Mouse (Mus musculus): Measurements from ENCODE around the gene Krtap4-2. TPM values are rescaled to one million over a fixed set of nuclear protein-coding genes. Genes with fewer than 3 reads are reported as not detected.
"Not testable (repeated sequence)": the region's sequence is repeated elsewhere in the genome, so short reads cannot be mapped to it uniquely, and the experiment has no call there.

Gene Krtap4-2
- not detected in 2 replicates for polyA plus RNA-seq (2015; fragmentation: Nextera tagmentation; extraction: Ambion mirVana)

- WGBS = 41% methylated on average over 8 of the region's 8 CpGs
- Histone ChIP-seq H3K27ac (0 out of 2 replicates have a peak within 1 kb of the TSS, but pooled peaks have one; percentile 39), H3K4me2 (0 out of 2 replicates have a peak within 1 kb of the TSS, but pooled peaks have one; percentile 9), H3K4me1 (no peaks in the 10 kb centered on the region), H3K9me3 (no peaks in the 10 kb centered on the region), H3K4me3 (no peak within 1 kb of the TSS), H3K36me3 (no peaks in the 10 kb centered on the region), H3K27me3 (peaks cover 6% of the 10 kb centered on the region), H3K9ac (0 out of 2 replicates have a peak within 1 kb of the TSS, but pooled peaks have one; percentile 6)
- no peak for ATAC-seq (ENCODE audit: insufficient number of reproducible peaks, insufficient read depth, low FRiP score, low TSS enrichment, low read depth)
Measured at GRCm38 (mm10) chr11:99634653-99635134, at the start of gene Krtap4-2. TSS of gene Krtap4-2 (minus strand) at chr11:99635084.

DNA sequence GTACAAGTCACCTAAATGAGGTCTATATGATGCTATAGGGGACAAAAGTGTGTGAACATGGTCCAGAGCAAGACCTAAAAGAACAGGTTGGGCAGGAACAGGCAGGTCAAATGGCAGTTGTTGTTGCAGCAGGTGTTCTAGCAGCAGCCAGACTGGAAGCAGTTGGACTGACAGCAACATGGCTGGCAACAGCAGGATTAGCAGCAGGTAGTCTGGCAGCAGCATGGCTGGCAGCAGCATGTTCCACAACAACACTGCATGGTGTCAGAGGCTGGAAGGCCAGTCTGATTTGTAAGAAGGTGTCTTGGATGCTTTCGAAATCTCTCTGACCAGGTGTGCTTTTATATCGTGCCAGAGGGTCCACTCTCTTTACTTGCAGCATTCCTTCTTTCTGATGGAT, 48.6 kb upstream of the Krtap4-2 start:
- ATAC-seq (ENCODE audit: insufficient number of reproducible peaks, insufficient read depth, low FRiP score, low TSS enrichment, low read depth) = no peak
- H3K36me3 ChIP-seq = no peaks in the 10 kb centered on the region
- H3K4me2 ChIP-seq = no peak overlapping the region
- no peak overlapping the region for H3K4me3 ChIP-seq
- H3K9me3 ChIP-seq = no peaks in the 10 kb centered on the region
- 85% methylated on average over 2 of the region's 2 CpGs for WGBS
- no peak overlapping the region for H3K9ac ChIP-seq
- no peaks in the 10 kb centered on the region for H3K27me3 ChIP-seq
- no peaks in the 10 kb centered on the region for H3K4me1 ChIP-seq
- no peak overlapping the region for H3K27ac ChIP-seq

DNA sequence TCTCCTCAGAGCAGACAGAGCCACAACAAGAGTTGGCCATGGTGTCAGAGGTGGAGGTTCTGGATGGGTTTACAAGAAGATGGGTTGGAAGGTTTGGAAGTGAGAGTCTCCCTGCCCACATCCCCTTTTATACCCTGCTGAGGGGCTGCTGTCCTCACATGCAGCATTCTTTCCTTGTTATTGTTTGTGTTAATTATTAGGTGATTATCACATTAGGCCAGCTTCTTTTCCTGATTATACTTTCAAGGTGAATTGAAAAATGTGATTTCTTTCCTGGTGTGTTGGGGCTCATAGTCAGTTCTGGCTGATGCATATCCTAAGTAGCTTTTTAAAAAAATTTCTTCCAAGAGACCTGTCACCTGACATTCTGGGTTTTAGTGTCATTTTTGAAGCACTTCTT, 31.0 kb upstream of the Krtap4-2 start, which contains the start of gene Krtap4-6:
Krtap4-6 (minus strand) TSS at position 101 of the 400 bp plus-strand sequence.
- no peak within 1 kb of the TSS for H3K9ac ChIP-seq
- no peak within 1 kb of the TSS for H3K4me2 ChIP-seq
- no peak within 1 kb of the TSS for H3K27ac ChIP-seq
- H3K36me3 ChIP-seq = no peaks in the 10 kb centered on the region
- ATAC-seq (ENCODE audit: insufficient number of reproducible peaks, insufficient read depth, low FRiP score, low TSS enrichment, low read depth) = no peak
- no peaks in the 10 kb centered on the region for H3K9me3 ChIP-seq
- no peaks in the 10 kb centered on the region for H3K4me1 ChIP-seq
- no peak within 1 kb of the TSS for H3K4me3 ChIP-seq
- no peaks in the 10 kb centered on the region for H3K27me3 ChIP-seq

DNA sequence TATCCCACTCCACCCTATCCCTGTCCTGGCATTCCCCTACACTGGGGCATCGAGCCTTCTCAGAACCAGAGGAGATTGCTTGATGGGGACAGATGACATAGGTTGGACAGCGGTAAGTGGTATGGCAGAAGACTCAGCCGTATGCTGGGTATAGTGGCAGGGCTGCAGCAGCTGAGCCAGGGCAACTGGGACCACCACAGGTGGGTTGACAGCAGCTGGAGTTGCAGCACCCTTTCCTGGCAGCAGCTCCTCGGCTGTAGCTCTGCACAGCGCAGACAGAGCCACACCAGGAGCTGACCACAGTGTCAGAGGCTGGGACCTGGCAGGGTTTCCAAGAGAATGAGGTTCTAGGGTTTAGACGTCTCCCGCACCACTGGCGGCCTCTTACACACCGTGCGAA, 27.9 kb upstream of the Krtap4-2 start:
- Histone ChIP-seq H3K27me3 (no peaks in the 10 kb centered on the region), H3K4me1 (no peaks in the 10 kb centered on the region), H3K27ac (no peak overlapping the region), H3K36me3 (no peaks in the 10 kb centered on the region), H3K9ac (no peak overlapping the region), H3K9me3 (no peaks in the 10 kb centered on the region), H3K4me2 (no peak overlapping the region), H3K4me3 (no peak overlapping the region)
- no peak for ATAC-seq (ENCODE audit: insufficient number of reproducible peaks, insufficient read depth, low FRiP score, low TSS enrichment, low read depth)
- WGBS = 85% methylated on average over 10 of the region's 10 CpGs

DNA sequence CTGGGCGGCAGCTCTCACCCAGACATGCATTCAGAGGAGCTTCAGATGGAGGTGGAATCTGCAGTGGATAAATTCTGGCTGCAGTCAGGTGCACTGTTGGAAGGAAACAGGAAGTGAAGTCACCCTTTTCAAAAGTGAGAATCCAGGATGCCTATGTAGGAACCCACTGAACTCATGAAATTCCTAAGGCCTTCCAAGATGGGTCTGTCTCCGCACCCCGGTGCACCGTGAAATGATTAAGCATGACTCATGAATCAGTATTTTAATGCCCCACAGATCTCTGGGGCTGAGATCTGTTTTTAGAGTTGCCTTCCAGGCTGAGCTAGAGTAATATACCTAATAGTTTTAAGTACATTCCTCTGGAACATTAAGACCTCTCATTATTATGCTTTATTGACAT, 24.4 kb upstream of the Krtap4-2 start:
- no peaks in the 10 kb centered on the region for H3K36me3 ChIP-seq
- no peak overlapping the region for H3K4me3 ChIP-seq
- ATAC-seq (ENCODE audit: insufficient number of reproducible peaks, insufficient read depth, low FRiP score, low TSS enrichment, low read depth) = no peak

GRCm38 (mm10) chr11:99658467-99659010, 23.7 kb upstream of the Krtap4-2 start, which contains the start of gene Gm11563:
TSS of gene Gm11563 (minus strand) at chr11:99658960.
- WGBS = 59% methylated on average over 10 of the region's 10 CpGs
- H3K36me3 ChIP-seq; H3K9me3 ChIP-seq; H3K4me1 ChIP-seq; H3K4me2 ChIP-seq; H3K27ac ChIP-seq; H3K4me3 ChIP-seq; ATAC-seq (ENCODE audit: insufficient number of reproducible peaks, insufficient read depth, low FRiP score, low TSS enrichment, low read depth); H3K9ac ChIP-seq; H3K27me3 ChIP-seq: not testable (repeated sequence)

More for the DNA sequence above, 24.4 kb upstream of the Krtap4-2 start:
- H3K4me2 ChIP-seq = no peak overlapping the region
- no peaks in the 10 kb centered on the region for H3K4me1 ChIP-seq
- WGBS = 59% methylated on average over 4 of the region's 4 CpGs
- no peaks in the 10 kb centered on the region for H3K27me3 ChIP-seq
- no peak overlapping the region for H3K27ac ChIP-seq
- no peaks in the 10 kb centered on the region for H3K9me3 ChIP-seq
- no peak overlapping the region for H3K9ac ChIP-seq

- no peak overlapping the region for H3K4me3 ChIP-seq
- no peaks in the 10 kb centered on the region for H3K9me3 ChIP-seq
- H3K4me1 ChIP-seq = no peaks in the 10 kb centered on the region
- no peak overlapping the region for H3K27ac ChIP-seq
- 45% methylated on average over 5 of the region's 5 CpGs for WGBS
- ATAC-seq (ENCODE audit: insufficient number of reproducible peaks, insufficient read depth, low FRiP score, low TSS enrichment, low read depth) = no peak
- no peak overlapping the region for H3K4me2 ChIP-seq
- H3K36me3 ChIP-seq = no peaks in the 10 kb centered on the region
- no peak overlapping the region for H3K9ac ChIP-seq
- no peaks in the 10 kb centered on the region for H3K27me3 ChIP-seq
Measured at GRCm38 (mm10) chr11:99657051-99657450, 22.2 kb upstream of the Krtap4-2 start.

DNA sequence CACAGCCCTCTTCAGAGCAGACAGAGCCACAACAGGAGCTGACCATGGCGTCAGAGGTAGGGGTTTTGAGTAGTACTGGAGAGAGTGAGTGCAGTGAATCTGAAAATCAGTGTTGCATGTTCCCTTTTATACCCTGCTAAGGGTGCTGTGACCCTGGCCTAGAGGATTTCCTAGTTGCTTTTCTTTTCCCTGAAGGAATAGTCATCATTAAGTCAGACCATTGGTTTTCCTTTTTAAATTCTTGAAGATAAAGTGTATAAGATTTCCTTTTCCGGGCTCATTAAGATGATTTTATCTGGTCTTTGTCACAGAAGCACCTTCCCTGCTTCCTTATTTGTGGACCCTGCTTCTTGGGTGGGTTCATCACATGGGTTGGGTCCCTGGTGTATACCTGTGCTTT, 15.3 kb upstream of the Krtap4-2 start, which contains the start of gene Gm11555:
Gm11555 (minus strand) TSS at position 101 of the 400 bp plus-strand sequence.
- no peaks in the 10 kb centered on the region for H3K36me3 ChIP-seq
- H3K9ac ChIP-seq = no peak within 1 kb of the TSS
- no peaks in the 10 kb centered on the region for H3K27me3 ChIP-seq
- WGBS = 78% methylated on average over 2 of the region's 2 CpGs
- H3K4me3 ChIP-seq = no peak within 1 kb of the TSS
- H3K9me3 ChIP-seq = no peaks in the 10 kb centered on the region
- H3K27ac ChIP-seq = no peak within 1 kb of the TSS
- H3K4me1 ChIP-seq = 0 out of 2 replicates have a peak, but pooled peaks cover 3% of the 10 kb centered on the region
- H3K4me2 ChIP-seq = no peak within 1 kb of the TSS
- no peak for ATAC-seq (ENCODE audit: insufficient number of reproducible peaks, insufficient read depth, low FRiP score, low TSS enrichment, low read depth)

DNA sequence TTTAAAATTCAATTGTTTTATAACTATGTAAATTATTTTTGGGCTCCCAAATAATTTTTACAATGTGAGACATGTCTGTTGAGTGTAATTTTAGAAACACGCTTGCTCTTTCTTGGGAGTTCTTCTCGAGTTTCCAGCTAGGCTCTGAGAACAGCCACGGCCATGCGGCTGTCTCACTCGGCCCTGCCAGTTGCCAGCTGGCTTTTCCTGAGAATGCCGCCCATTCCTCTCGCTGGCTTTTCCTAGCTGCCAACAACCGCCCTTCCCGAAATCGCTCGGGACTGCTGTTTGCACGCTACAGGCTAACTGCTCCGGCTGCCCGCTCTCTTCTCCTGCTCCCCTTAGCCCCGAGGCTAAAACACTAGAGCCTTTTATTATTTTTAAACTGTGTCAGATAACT, 11.6 kb upstream of the Krtap4-2 start:
- Histone ChIP-seq H3K36me3 (no peaks in the 10 kb centered on the region), H3K9ac (no peak overlapping the region), H3K27ac (no peak overlapping the region), H3K9me3 (no peaks in the 10 kb centered on the region), H3K4me3 (no peak overlapping the region), H3K4me2 (no peak overlapping the region), H3K27me3 (no peaks in the 10 kb centered on the region), H3K4me1 (0 out of 2 replicates have a peak, but pooled peaks cover 3% of the 10 kb centered on the region)
- ATAC-seq (ENCODE audit: insufficient number of reproducible peaks, insufficient read depth, low FRiP score, low TSS enrichment, low read depth) = no peak
- 71% methylated on average over 15 of the region's 15 CpGs for WGBS

- H3K9ac ChIP-seq = no peak overlapping the region
- H3K4me1 ChIP-seq = peaks cover 7% of the 10 kb centered on the region; the same call in 1 of the 2 replicates
- H3K4me2 ChIP-seq = no peak overlapping the region
- ATAC-seq (ENCODE audit: insufficient number of reproducible peaks, insufficient read depth, low FRiP score, low TSS enrichment, low read depth) = no peak
- no peaks in the 10 kb centered on the region for H3K9me3 ChIP-seq
- WGBS = 53% methylated on average over 3 of the region's 3 CpGs
- H3K27ac ChIP-seq = no peak overlapping the region
- H3K36me3 ChIP-seq = no peaks in the 10 kb centered on the region
- H3K27me3 ChIP-seq = no peaks in the 10 kb centered on the region
- H3K4me3 ChIP-seq = no peak overlapping the region
Measured at GRCm38 (mm10) chr11:99644351-99644750, 9.5 kb upstream of the Krtap4-2 start.

- H3K27me3 ChIP-seq; H3K9me3 ChIP-seq; H3K4me2 ChIP-seq; H3K4me1 ChIP-seq; ATAC-seq (ENCODE audit: insufficient number of reproducible peaks, insufficient read depth, low FRiP score, low TSS enrichment, low read depth); H3K27ac ChIP-seq; H3K36me3 ChIP-seq; H3K9ac ChIP-seq; H3K4me3 ChIP-seq: not testable (repeated sequence)
- WGBS = 83% methylated on average over 9 of the region's 9 CpGs
Measured at GRCm38 (mm10) chr11:99643635-99644139, 8.8 kb upstream of the Krtap4-2 start, which contains the start of gene Krtap4-7. TSS of gene Krtap4-7 (minus strand) at chr11:99644089.

DNA sequence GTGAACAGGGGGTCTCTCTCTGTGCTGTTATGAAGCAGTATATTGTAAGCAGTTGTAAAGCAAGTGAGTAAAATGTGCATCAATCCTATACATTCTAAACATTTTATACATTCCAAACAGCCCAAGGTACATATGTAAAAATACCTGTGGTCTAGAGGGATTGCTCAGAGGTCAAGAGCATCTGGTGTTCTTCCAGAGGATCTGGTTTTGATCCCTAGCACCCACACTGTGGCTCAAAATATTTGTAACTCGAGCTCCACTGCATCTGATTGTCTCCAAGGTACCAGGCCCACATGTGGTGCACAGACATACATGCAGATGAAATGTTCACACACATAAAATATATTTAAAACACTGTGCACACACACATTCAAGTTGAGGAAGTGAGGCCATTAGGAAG, 6.0 kb upstream of the Krtap4-2 start:
- Histone ChIP-seq H3K27ac (no peak overlapping the region), H3K4me3 (no peak overlapping the region), H3K36me3 (no peaks in the 10 kb centered on the region), H3K9ac (no peak overlapping the region), H3K27me3 (no peaks in the 10 kb centered on the region), H3K4me1 (peaks cover 4% of the 10 kb centered on the region; the same call in 1 of the 2 replicates), H3K4me2 (no peak overlapping the region), H3K9me3 (no peaks in the 10 kb centered on the region)
- ATAC-seq (ENCODE audit: insufficient number of reproducible peaks, insufficient read depth, low FRiP score, low TSS enrichment, low read depth) = no peak
- 15% methylated on average over 1 of the region's 1 CpGs for WGBS
